Mouse (Mus musculus) hindbrain, embryonic 16.5 days (tissue): ENCODE measurements around the gene Eif2b3. TPM values are rescaled to one million over a fixed set of nuclear protein-coding genes. Genes with fewer than 3 reads are reported as not detected.

Source experiments
- ATAC-seq: fragments of 200-750 bp; cut with Nextera tagmentation; 2 replicates; pipeline ENCODE4 v1.8.0; 2017; ENCODE audit warnings: moderate TSS enrichment, moderate library complexity
- H3K27ac ChIP-seq: fragments of 300-500 bp; sonication (generic); 2 replicates; pipeline ENCODE4 v1.5.1; 2014; ENCODE audit warnings: low read depth, mild to moderate bottlenecking, control low read depth, low read length, moderate library complexity
- H3K27me3 ChIP-seq: fragments of 300-500 bp; sonication (generic); replicated peaks from 2 replicates; pipeline ENCODE4 v1.6.1; 2014; ENCODE audit warnings: low read length; ENCODE audit not compliant: control insufficient read depth, insufficient read depth
- H3K36me3 ChIP-seq: fragments of 300-500 bp; sonication (generic); 2 replicates; pipeline ENCODE4 v1.6.1; 2014; ENCODE audit warnings: mild to moderate bottlenecking, low read length, moderate library complexity, mixed read lengths; ENCODE audit not compliant: control insufficient read depth, insufficient read depth
- H3K4me1 ChIP-seq: fragments of 300-500 bp; sonication (generic); 2 replicates; pipeline ENCODE4 v1.6.1; 2014; ENCODE audit warnings: low read depth, low read length; ENCODE audit not compliant: control insufficient read depth, insufficient read depth
- H3K4me2 ChIP-seq: fragments of 300-500 bp; sonication (generic); 2 replicates; pipeline ENCODE4 v1.6.1; 2014; ENCODE audit warnings: mild to moderate bottlenecking, low read length, control low read depth, moderate library complexity
- H3K4me3 ChIP-seq: fragments of 300-500 bp; sonication (generic); 2 replicates; pipeline ENCODE4 v1.5.1; 2014; ENCODE audit warnings: mild to moderate bottlenecking, low read length, control low read depth, moderate library complexity
- H3K9ac ChIP-seq: fragments of 300-500 bp; sonication (generic); 2 replicates; pipeline ENCODE4 v1.6.1; 2014; ENCODE audit warnings: low read depth, mild to moderate bottlenecking, control low read depth, low read length, moderate library complexity
- H3K9me3 ChIP-seq: fragments of 300-500 bp; sonication (generic); 2 replicates; pipeline ENCODE4 v1.6.1; 2014; ENCODE audit warnings: mild to moderate bottlenecking, low read length, moderate library complexity; ENCODE audit not compliant: control insufficient read depth
- WGBS: fragments of 180-500 bp; shearing (Covaris S2); extraction: QIAGEN DNeasy Blood & Tissue Kit; methylation state at CpG from one replicate; pipeline ENCODE4 v1.1.7; 2014; 5-methylcytosine and 5-hydroxymethylcytosine counted together
- polyA plus RNA-seq: library from polyadenylated mRNA; unstranded; fragments of >200 nt; fragmentation: Nextera tagmentation; extraction: Ambion mirVana; gene quantifications from 2 replicates; pipeline ENCODE4 v1.2.1, GENCODE M21; 2015

Eif2b3 gene
- polyA plus RNA-seq, 1 experiment from 2014 or later, result 44.9 TPM

DNA sequence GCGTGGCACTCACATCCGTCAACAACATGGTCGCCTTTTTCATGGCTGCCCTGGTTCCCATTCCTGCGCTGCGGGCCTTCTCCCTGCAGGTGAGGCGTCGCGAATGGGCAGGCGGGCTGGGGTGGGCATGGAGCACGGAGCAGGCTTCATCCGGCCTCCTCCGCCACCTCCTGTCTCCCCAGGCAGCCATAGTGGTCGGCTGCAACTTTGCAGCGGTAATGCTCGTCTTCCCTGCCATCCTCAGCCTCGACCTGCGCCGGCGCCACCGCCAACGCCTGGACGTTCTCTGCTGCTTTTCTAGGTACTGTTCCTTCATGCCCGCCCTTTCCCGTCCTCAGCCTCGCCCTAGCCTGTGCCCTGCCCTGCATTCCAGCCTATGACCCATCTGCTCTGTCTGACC is 90.1 kb downstream of the Eif2b3 start:
- H3K4me3 ChIP-seq, result no peak overlapping the region
- WGBS, result 93% methylated on average over 25 of the region's 25 CpGs
- no peak overlapping the region for H3K27ac ChIP-seq
- H3K9me3 ChIP-seq, result no peaks in the 10 kb centered on the region
- ATAC-seq, result no peak
- H3K27me3 ChIP-seq, result no peaks in the 10 kb centered on the region
- peaks cover 28% of the 10 kb centered on the region for H3K36me3 ChIP-seq
- H3K4me2 ChIP-seq, result no peak overlapping the region
- H3K4me1 ChIP-seq, result peaks cover 3% of the 10 kb centered on the region; the same call in 1 of the 2 replicates
- no peak overlapping the region for H3K9ac ChIP-seq

DNA sequence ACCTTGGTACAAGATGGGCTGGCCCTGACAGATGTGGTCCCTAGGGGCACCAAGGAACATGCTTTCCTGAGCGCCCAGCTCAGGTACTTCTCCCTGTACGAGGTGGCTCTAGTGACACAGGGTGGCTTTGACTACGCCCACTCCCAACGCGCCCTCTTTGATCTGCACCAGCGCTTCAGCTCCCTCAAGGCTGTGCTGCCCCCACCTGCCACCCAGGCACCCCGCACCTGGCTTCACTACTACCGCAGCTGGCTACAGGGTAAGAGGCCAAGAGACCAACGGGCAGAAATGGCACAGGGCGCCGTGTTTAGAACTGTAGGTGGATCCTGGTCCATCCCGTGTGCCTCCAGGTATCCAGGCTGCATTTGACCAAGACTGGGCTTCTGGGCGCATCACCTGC is 91.0 kb downstream of the Eif2b3 start:
- Histone ChIP-seq H3K9me3 (no peaks in the 10 kb centered on the region), H3K27me3 (no peaks in the 10 kb centered on the region), H3K36me3 (peaks cover 31% of the 10 kb centered on the region), H3K4me2 (no peak overlapping the region), H3K27ac (no peak overlapping the region), H3K9ac (no peak overlapping the region), H3K4me3 (no peak overlapping the region), H3K4me1 (peaks cover 3% of the 10 kb centered on the region; the same call in 1 of the 2 replicates)
- no peak for ATAC-seq
- whole genome bisulfite sequencing, result 90% methylated on average over 13 of the region's 13 CpGs

DNA sequence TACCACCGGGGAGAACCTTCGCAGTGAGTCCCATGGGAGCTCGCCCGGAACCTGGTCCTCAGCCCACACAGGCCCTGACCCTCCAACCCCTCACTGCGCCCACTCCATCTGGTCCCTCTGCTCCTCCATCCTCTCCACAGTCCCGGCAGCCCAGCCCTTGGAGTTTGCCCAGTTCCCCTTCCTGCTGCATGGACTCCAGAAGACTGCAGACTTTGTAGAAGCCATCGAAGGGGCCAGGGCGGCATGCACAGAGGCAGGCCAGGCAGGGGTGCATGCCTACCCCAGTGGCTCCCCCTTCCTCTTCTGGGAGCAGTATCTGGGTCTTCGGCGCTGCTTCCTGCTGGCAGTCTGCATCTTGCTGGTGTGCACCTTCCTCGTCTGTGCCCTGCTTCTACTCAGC is 91.8 kb downstream of the Eif2b3 start:
- Histone ChIP-seq H3K4me3 (no peak overlapping the region), H3K4me2 (no peak overlapping the region), H3K9me3 (no peaks in the 10 kb centered on the region), H3K36me3 (peaks cover 31% of the 10 kb centered on the region), H3K9ac (no peak overlapping the region), H3K27ac (no peak overlapping the region), H3K4me1 (no peaks in the 10 kb centered on the region), H3K27me3 (no peaks in the 10 kb centered on the region)
- 97% methylated on average over 11 of the region's 11 CpGs for WGBS
- ATAC-seq, result no peak

DNA sequence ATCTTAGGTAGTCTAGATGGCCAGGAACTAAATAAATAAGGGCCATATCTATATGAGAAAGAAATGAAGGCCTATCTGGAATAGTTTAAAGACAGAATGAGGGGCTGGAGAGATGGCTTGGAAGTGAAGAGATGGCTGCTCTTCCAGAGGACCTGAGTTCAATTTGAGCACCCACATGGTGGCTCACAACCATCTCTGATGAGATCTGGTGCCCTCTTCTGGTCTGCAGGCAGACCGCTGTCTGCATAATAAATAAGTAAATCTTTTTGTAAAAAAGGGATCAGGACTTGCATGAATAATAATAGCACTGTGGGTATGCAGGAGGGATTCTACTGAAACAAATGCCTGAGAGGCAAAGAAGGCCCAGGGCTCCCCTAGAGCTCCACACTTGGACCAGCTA is 94.0 kb downstream of the Eif2b3 start:
- no peaks in the 10 kb centered on the region for H3K4me1 ChIP-seq
- H3K36me3 ChIP-seq, result peaks cover 26% of the 10 kb centered on the region
- H3K4me3 ChIP-seq, result no peak overlapping the region
- H3K9me3 ChIP-seq, result no peaks in the 10 kb centered on the region
- no peak overlapping the region for H3K27ac ChIP-seq
- H3K9ac ChIP-seq, result no peak overlapping the region
- no peak overlapping the region for H3K4me2 ChIP-seq
- no peaks in the 10 kb centered on the region for H3K27me3 ChIP-seq
- ATAC-seq, result no peak
- WGBS, result 95% methylated on average over 1 of the region's 1 CpGs

DNA sequence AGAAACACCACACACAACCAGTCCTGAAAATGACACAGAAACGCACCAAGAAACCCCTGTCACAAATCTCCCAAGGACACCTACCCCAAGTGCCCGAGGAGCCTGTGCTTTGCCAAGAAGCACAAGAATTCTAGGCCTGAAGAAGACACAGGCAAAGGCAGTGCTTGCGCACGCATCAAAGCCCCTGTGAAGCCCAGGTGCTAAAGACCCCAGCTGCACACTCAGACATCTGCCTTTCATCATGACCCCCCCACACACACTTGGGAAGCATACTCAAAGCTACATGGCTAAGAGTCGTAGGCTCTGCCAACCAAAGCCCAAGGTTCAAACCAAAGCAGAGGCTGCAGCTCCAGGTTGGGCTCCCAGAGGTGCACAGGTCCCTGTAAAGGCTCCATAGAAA is 96.4 kb downstream of the Eif2b3 start:
- Histone ChIP-seq H3K27ac (no peak overlapping the region), H3K9me3 (no peaks in the 10 kb centered on the region), H3K9ac (no peak overlapping the region), H3K4me1 (peaks cover 5% of the 10 kb centered on the region), H3K4me2 (no peak overlapping the region), H3K4me3 (no peak overlapping the region), H3K27me3 (no peaks in the 10 kb centered on the region), H3K36me3 (peaks cover 14% of the 10 kb centered on the region)
- 93% methylated on average over 5 of the region's 5 CpGs for WGBS
- no peak for ATAC-seq

DNA sequence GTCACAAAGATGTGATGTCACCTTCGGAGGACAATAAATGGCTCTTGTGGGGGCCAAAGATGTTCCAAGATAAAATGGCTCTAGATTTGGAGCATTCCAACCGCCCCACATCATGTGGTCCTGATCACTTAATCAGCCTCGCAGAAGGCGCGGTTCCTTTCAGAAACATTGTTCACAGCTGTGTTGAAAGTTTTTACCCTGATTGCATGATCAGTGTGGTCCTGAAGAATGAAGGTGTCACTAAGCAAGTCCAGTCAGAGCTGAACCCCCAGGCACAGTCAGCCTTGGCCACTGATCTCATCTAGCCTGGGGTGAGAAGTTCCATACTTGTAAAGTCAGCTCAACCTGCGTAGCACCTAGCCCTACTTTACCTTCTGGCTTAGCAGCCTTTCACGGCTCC is 98.7 kb downstream of the Eif2b3 start:
- H3K9ac ChIP-seq, result no peak overlapping the region
- 90% methylated on average over 7 of the region's 7 CpGs for WGBS
- no peaks in the 10 kb centered on the region for H3K27me3 ChIP-seq
- no peak for ATAC-seq
- no peak overlapping the region for H3K4me2 ChIP-seq
- H3K4me3 ChIP-seq, result no peak overlapping the region
- H3K4me1 ChIP-seq, result peaks cover 12% of the 10 kb centered on the region
- H3K9me3 ChIP-seq, result no peaks in the 10 kb centered on the region
- peaks cover 11% of the 10 kb centered on the region; the same call in 1 of the 2 replicates for H3K36me3 ChIP-seq
- no peak overlapping the region for H3K27ac ChIP-seq

DNA sequence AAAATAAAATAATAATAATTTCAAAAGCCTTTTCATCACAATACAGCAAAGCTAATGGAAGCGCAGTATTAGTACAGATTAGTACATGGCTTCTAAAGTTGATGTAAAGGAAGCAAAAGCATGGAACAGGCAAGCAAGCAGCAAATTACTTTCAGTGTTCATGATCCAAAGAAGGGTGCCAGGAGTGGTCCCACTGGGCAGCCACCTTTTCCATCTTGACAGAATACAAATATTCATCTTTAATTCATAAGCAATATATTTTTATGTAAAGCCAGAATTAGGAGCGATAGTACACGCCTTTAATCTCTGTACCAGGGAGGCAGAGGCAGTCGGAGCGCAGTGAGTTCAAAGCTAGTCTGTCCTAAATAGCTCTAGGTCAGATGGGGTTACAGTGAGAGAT is 100.4 kb downstream of the Eif2b3 start:
- Histone ChIP-seq H3K4me1 (peaks cover 12% of the 10 kb centered on the region), H3K27ac (peak overlapping the region; percentile 76), H3K4me2 (peak overlapping the region; percentile 85), H3K9ac (peak overlapping the region; percentile 74), H3K36me3 (peaks cover 2% of the 10 kb centered on the region; the same call in 1 of the 2 replicates), H3K9me3 (no peaks in the 10 kb centered on the region), H3K27me3 (no peaks in the 10 kb centered on the region), H3K4me3 (peak overlapping the region; percentile 72)
- 75% methylated on average over 5 of the region's 5 CpGs for WGBS
- ATAC-seq, result no peak

DNA sequence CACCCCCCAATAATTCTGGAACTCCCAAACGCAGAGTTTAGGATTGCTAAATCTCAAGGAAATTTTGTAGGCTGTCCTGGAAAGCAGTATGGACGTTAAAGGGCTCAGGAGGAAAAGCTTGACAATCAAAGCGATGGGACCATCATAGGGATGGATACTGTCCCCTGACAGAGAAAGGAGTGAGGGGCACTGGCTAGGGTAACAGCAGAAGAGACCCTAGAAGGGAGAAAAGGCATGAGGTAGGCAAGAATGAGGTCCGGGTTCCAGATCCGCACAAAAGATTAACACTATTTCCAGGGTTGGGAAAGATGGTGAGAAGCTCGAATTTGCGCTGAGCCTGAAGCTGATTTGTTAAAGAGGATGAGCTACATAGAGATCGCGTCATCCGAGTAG is 100.8 kb downstream of the Eif2b3 start:
- peaks cover 14% of the 10 kb centered on the region for H3K4me1 ChIP-seq
- H3K4me2 ChIP-seq, result peak overlapping the region; percentile 85
- no peaks in the 10 kb centered on the region for H3K9me3 ChIP-seq
- whole genome bisulfite sequencing, result 8% methylated on average over 10 of the region's 10 CpGs
- peak overlapping the region; percentile 76 for H3K27ac ChIP-seq
- no peak; the same call in 1 of the 2 replicates for ATAC-seq
- H3K27me3 ChIP-seq, result no peaks in the 10 kb centered on the region
- H3K4me3 ChIP-seq, result peak overlapping the region; percentile 72
- no peaks in the 10 kb centered on the region; the same call in 1 of the 2 replicates for H3K36me3 ChIP-seq
- H3K9ac ChIP-seq, result peak overlapping the region; percentile 74

DNA sequence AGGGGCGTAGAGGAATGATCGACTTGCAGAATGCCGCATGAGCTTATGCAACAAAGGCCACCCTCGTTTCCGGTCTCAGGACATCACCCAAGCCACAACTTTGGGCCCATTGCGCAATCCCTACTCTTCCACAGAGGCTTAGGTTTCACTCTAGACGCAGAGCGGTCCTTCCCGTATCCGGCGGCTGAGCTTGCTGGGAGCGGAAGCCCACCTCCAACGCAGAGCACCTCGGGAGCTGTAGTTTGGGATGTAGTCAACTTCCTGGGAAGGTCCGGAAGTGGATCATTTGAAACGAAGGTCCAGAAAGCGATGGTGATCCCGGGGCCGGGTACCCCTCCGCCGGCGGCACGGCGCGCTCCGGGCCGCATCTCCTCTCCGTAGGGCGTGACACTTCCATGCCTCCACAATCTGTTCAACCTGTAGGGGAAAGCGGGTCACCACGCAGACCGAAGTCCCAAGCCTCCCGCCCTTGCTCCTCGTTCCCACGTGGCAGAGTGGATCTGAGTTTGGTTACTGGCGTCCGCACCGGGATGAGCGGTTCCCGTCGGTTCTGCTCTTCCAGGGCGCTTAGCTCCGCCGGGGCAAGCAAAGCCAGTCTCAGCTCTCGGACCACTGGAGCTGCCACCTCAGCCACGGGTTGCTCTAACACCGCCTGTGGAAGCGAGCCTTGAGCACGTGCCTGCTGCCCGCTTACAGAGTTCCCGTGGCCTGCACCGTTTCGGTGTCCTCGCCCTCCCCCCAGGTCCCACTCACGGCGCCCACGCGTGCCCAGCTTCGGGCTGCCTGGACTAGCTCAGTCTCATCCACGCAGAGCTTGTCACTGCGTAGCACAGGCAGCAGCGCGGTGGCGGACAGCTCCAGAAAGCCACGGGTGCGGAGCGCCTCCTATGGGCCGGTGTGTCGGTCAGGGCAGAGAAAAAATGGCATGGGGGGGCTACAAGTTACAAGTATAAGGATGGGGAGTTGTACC is 101.5 kb downstream of the Eif2b3 start:
- ATAC-seq, result peak; percentile 96
- Histone ChIP-seq H3K36me3 (no peaks in the 10 kb centered on the region), H3K4me3 (peak overlapping the region; percentile 72), H3K9me3 (no peaks in the 10 kb centered on the region), H3K4me2 (peak overlapping the region; percentile 99), H3K9ac (peak overlapping the region; percentile 74), H3K4me1 (peaks cover 21% of the 10 kb centered on the region), H3K27ac (peak overlapping the region; percentile 76), H3K27me3 (no peaks in the 10 kb centered on the region)
- 0% methylated on average over 67 of the region's 69 CpGs for WGBS
